Comparison of ENCODE assay signal across 16 mouse cellular contexts in genomic region chr1:106756633-106757032, GRCm38 (mm10).
"Had no signal": no experiment of that assay in that cellular context is flagged by ENCODE, and none has a peak within 500 bp of the region (broad histone marks: within the 10 kb centered on the region; RNA-seq: fewer than 3 reads in every experiment).

No protein-coding gene starts in this region.

- H3K27ac ChIP-seq: kidney, postnatal 0 days; limb, embryonic 10.5 days; macrophage; midbrain, embryonic 15.5 days; neural tube, embryonic 12.5 days; stomach, embryonic 15.5 days had no signal

- DNase-seq: kidney, adult 9 months; kidney, postnatal 36 days; spleen, adult 18-20 months; thymus, adult 2 months; thymus, postnatal 25 days had no signal

- H3K9ac ChIP-seq: midbrain, embryonic 15.5 days; neural tube, embryonic 12.5 days; stomach, embryonic 15.5 days had no signal

- H3K27me3 ChIP-seq: megakaryocyte, embryonic 14.5 days; midbrain, embryonic 15.5 days; neural tube, embryonic 12.5 days; stomach, embryonic 15.5 days had no signal

- H3K9me3 ChIP-seq: limb, embryonic 10.5 days; megakaryocyte, embryonic 14.5 days; midbrain, embryonic 15.5 days; neural tube, embryonic 12.5 days; stomach, embryonic 15.5 days had no signal

- ATAC-seq: hindbrain, embryonic 16.5 days; inflammation-experienced regulatory T-cells, adult 6 months; midbrain, embryonic 15.5 days had no signal

- H3K4me3 ChIP-seq: limb, embryonic 10.5 days; megakaryocyte, embryonic 14.5 days; midbrain, embryonic 15.5 days; neural tube, embryonic 12.5 days; stomach, embryonic 15.5 days had no signal

- H3K4me2 ChIP-seq: liver, embryonic 11.5 days; midbrain, embryonic 11.5 days; midbrain, embryonic 15.5 days; neural tube, embryonic 12.5 days; stomach, embryonic 15.5 days had no signal

- H3K36me3 ChIP-seq: midbrain, embryonic 15.5 days; neural tube, embryonic 12.5 days; stomach, embryonic 15.5 days had no signal
